Mouse (Mus musculus) MEL (cell line): Measurements from ENCODE around the gene Pkdcc.

Experiments used
- CTCF ChIP-seq, 3 experiments: IDR thresholded peaks in 2 of 3; conservative IDR thresholded peaks in 1 of 3; 2 replicates each; pipeline ENCODE4 v1.5.1; 2011 to 2012; ENCODE audit warnings: low read length in 3 of 3, low read depth in 2 of 3, mild to moderate bottlenecking in 2 of 3, improper control_type of control experiment in 1 of 3, inconsistent platforms in 1 of 3, mixed read lengths in 1 of 3, moderate library complexity in 1 of 3; ENCODE audit not compliant: control insufficient read depth in 1 of 3, insufficient read depth in 1 of 3, poor library complexity in 1 of 3, severe bottlenecking in 1 of 3
- POLR2A ChIP-seq, 2 experiments: IDR thresholded peaks; 2 replicates each; pipeline ENCODE4 v1.6.1; 2011 to 2012; ENCODE audit warnings: low read length in 2 of 2, mild to moderate bottlenecking in 2 of 2, control low read depth in 1 of 2, improper control_type of control experiment in 1 of 2, low read depth in 1 of 2, moderate library complexity in 1 of 2; ENCODE audit not compliant: control insufficient read depth in 1 of 2, insufficient read depth in 1 of 2, poor library complexity in 1 of 2

DNA sequence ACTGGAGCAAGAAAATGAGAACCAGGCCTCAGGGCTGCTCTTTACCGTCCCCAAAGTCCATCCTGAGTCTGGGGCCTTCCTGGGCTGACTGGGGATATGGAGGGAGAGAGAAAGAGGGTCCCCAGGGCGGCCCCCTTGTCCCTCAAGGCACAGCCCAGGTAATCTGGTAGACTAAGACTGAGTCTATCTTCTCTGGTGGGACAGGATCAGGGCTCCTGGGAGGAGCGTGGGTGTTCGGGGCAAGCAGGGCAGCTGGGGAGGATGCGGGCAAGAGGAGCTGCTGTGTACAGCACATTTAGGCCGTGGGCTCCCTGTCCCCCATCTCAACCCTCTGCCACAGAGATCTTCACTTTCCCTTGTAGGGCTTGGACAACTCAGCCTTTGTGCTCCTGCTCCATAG, 3.6 kb downstream of the Pkdcc start:
- TF ChIP-seq CTCF (IDR thresholded peaks at IDR 0.05 in 2 of 3, conservative IDR thresholded peaks at IDR 0.05 in 1 of 3; ENCODE audit: control insufficient read depth in 1 of 3, insufficient read depth in 1 of 3, low read depth in 2 of 3, low read length in 3 of 3, poor library complexity in 1 of 3, severe bottlenecking in 1 of 3) (no peak), POLR2A (IDR thresholded peaks at IDR 0.05; ENCODE audit: control insufficient read depth in 1 of 2, insufficient read depth in 1 of 2, low read depth in 1 of 2, low read length in 2 of 2, poor library complexity in 1 of 2) (no peak)
